Mouse (Mus musculus) left cerebral cortex, postnatal 36 days (tissue): ENCODE results near the gene Txn1. TPM values are rescaled to one million over a fixed set of nuclear protein-coding genes. Genes with fewer than 3 reads are reported as not detected.

ENCODE experiments used
- DNase-seq, 2 experiments: peaks; one replicate each; pipeline ENCODE4 v3.0.0; 2021 to 2022; ENCODE audit warnings: low spot score in 2 of 2, mixed read lengths in 1 of 2
- intact Hi-C: fragments of 180-260 bp; cut with DNase I; formaldehyde crosslinking; loops from one replicate; pipeline ENCODE4 v1.15.1; 2025
- total RNA-seq, 2 experiments: library from RNA; stranded (reverse); gene quantifications; 2 replicates each; pipeline ENCODE4 v1.2.3; 2021

The Txn1 gene
- 100 to 1,000 TPM in 1 of 2 experiments, 10 to 100 TPM in 1; 97.6 to 113 TPM for total RNA-seq

- DNase-seq, result peak; percentile 93 to 95
- intact Hi-C loops, result loop anchor here (10.0 kb wide), 1 partner anchor 119 kb away; no protein-coding TSS in a partner anchor
Measured at GRCm38 (mm10) chr4:57956029-57956960, at the start of gene Txn1. Gene Txn1, minus strand, starts transcription at chr4:57956411.

DNA sequence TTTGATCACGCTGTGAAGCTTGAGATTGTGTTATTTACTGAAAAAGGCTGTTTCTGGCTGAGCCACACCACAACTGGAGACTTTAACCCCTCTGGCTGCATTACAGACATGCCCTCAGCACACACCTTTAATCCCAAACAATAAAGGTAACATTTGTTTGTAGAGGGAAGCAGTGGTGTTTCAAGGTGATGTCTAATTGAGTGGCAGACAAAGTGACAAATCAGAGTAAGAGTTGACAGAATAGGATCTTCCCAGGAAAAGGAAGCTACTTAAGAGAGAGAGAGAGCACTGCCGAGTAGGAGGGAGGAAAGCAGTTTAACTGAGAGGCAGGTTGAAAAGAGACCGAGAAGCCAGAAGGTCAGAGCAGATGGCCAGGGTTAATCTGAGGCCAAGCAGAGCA lies 47.3 kb upstream of the Txn1 start:
- intact Hi-C loops, result no loop called here
- no peak for DNase-seq

GRCm38 (mm10) chr4:57991425-57991824 lies 35.2 kb upstream of the Txn1 start:
- DNase-seq, result no peak
- intact Hi-C loops, result no loop called here

GRCm38 (mm10) chr4:57974400-57975117 lies 18.3 kb upstream of the Txn1 start:
- intact Hi-C loops, result loop anchor here (5.0 kb wide), 1 partner anchor 103 kb away; no protein-coding TSS in a partner anchor
- no peak for DNase-seq

DNA sequence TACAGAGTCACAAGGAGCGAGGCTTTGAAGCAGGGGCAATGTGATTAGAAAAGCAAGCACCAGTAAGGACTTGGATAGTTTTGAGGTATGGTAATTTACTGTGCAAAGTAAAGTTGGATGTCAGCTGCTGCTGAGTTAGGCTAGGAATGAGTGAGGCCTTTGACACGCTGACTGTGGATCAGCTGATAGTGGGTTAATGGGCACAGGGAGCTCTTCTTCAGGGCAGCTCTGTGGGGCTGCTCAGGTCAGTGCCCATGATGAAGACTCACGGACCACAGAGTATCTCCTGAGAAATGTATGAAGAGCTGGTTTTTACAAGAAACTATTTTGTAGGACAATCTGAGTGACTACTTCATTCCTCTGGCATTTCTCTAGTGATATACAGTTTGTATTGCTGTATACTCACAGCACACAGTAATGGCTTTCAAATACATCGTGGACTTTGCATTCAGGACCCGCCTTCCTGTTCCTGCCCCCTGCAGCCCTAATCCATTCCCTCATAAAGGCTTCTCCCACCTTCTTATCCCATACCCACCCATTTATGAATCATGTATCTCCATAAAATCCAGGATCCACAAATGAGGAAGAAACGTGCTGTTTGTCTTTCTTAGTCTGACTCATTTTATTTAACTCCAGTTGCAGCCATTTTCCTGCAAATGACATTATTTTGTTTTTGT lies 17.5 kb upstream of the Txn1 start:
- intact Hi-C loops, result loop anchor here (5.0 kb wide), 1 partner anchor 104 kb away; no protein-coding TSS in a partner anchor

GRCm38 (mm10) chr4:57970285-57970684 lies 14.1 kb upstream of the Txn1 start:
- DNase-seq, result no peak
- intact Hi-C loops, result loop anchor here (5.0 kb wide), 1 partner anchor 107 kb away; no protein-coding TSS in a partner anchor

More for the DNA sequence above, 17.5 kb upstream of the Txn1 start:
- DNase-seq, result no peak

DNA sequence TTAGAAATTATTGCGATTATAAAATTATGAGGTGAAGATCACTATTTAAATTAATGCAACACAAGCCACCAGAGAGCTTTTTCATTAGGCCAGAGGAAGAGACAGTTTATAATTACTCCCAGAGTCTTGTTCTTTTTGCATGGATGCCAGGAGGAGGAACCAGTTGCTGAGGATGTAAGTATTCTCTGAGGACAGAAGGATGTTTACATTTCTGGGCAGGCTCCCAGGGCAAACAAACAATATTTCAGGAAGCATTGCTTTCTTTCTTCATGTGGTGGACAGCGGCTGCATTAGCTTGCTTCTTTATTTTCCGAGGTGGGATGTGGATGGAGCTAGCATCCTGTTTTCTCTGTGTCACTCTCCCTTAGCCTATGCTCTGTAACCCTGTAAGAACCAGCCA lies 11.0 kb upstream of the Txn1 start:
- DNase-seq, result no peak
- intact Hi-C loops, result no loop called here

DNA sequence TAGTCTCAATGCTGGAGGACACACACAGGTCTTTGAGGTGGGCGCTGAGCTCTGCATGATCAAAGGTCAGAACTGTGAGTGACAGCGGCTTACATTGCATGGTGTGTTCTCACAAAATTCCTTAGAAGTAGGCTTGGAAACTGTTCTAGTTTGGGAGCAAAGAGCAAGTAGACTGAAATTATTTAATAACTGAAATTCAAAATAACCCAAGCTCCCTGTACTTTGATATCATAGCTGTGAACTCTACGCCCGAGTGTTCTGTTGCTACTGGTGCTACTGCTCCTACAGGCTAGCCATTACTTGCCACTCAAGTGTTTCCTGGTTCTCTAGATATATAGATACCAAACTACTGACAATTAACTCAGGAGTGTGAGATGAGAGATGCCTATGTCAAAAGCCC lies 9.3 kb upstream of the Txn1 start:
- intact Hi-C loops, result no loop called here
- DNase-seq, result no peak

GRCm38 (mm10) chr4:57964143-57964542 lies 7.9 kb upstream of the Txn1 start:
- no peak for DNase-seq
- intact Hi-C loops, result no loop called here

DNA sequence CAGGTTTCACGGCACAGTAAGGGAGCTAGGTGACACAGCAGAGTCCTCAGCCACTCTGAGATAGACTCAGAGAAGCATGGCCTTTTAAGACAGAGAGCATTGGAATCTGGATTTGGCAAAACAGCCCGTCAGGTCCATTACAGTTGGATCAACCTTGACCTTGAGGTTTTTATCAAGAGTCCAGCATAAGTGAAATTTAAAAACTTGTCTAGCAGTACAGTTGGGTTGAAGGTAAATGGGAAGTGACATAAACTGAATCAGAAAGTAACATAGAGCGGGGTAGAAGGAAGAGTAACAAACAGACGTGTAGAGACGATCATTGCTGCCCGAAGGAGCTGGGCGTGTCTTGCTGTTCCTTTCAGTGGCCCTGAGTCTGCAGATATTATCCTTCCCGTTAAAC lies 2.8 kb upstream of the Txn1 start:
- intact Hi-C loops, result loop anchor here (10.0 kb wide), 1 partner anchor 116 kb away; no protein-coding TSS in a partner anchor
- DNase-seq, result no peak

GRCm38 (mm10) chr4:57958098-57958497 lies 1.9 kb upstream of the Txn1 start:
- DNase-seq, result no peak
- intact Hi-C loops, result loop anchor here (10.0 kb wide), 1 partner anchor 117 kb away; no protein-coding TSS in a partner anchor

DNA sequence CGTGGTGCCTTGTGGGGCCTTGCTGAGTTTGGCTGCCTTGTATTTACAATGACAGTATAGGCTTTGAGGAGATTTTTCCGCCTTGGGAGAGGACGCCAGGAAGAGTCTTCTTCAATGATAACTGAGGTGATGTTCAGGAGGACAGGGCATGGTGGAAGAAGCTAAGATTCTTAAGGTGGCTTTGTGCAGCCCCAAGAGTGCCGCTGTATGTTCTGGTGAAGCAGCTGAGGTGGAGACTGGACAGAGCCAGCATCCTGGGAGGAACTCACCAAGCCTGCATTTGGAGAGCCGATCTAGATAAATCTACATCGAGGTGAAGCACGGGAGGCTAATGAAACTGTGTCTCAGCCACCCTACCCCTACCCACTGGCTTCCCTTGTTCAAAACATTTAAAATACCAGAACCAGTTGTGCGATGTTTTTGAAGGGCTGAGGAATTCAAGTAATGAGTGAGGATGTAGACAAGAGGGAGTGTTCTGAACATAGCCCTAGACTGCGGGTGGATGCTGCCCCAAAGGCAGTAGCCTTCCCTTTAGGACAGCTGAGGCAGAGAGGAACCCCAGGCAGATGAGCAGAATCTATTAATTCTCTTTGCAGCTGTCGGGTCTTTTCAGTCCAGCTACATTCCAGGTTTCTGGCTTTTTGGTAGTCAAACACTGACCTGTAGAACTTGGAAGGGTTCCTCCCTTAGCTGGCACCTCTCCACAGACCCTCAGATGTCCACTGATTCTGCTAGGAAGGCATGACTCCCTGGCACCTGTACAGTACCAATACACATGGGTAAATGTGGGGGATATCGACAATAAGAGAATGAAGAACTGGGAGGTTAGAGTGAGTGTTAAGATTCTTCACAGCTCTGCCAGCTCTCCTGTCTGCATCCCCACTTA lies 1.2 kb upstream of the Txn1 start:
- intact Hi-C loops, result loop anchor here (10.0 kb wide), 1 partner anchor 117 kb away; no protein-coding TSS in a partner anchor
- DNase-seq, result no peak

- peak; percentile 65 to 68 for DNase-seq
- intact Hi-C loops, result loop anchor here (10.0 kb wide), 1 partner anchor 119 kb away; no protein-coding TSS in a partner anchor
Measured at GRCm38 (mm10) chr4:57955544-57955958, 660 bp downstream of the Txn1 start.

GRCm38 (mm10) chr4:57954991-57955390 lies 1.2 kb downstream of the Txn1 start:
- intact Hi-C loops, result loop anchor here (10.0 kb wide), 1 partner anchor 120 kb away; no protein-coding TSS in a partner anchor

GRCm38 (mm10) chr4:57954580-57954979 lies 1.6 kb downstream of the Txn1 start:
- intact Hi-C loops, result loop anchor here (10.0 kb wide), 1 partner anchor 120 kb away; no protein-coding TSS in a partner anchor
- DNase-seq, result no peak

More at GRCm38 (mm10) chr4:57954991-57955390, 1.2 kb downstream of the Txn1 start:
- no peak for DNase-seq

DNA sequence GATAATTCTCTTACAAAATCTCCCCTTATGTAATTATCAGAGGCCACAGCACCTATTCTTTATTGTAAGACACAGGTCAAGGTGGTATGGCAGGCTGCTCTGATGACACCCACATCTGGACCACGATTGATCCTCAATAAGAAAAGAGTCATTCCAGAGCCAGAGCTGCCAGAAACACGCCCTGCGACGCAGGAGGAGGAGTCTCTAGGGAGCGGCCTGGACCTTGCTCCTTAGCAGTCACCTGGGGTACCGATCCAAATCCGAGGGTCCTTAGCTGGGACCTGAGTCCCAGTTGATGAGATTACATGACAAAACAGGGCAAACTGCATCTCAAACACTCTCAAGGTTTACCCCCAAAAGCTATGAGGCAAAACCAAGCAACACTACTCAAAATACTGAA lies 2.4 kb downstream of the Txn1 start:
- no peak for DNase-seq
- intact Hi-C loops, result loop anchor here (10.0 kb wide), 1 partner anchor 121 kb away; no protein-coding TSS in a partner anchor

GRCm38 (mm10) chr4:57952891-57953290 lies 3.3 kb downstream of the Txn1 start:
- intact Hi-C loops, result loop anchor here (10.0 kb wide), 1 partner anchor 122 kb away; no protein-coding TSS in a partner anchor
- DNase-seq, result no peak

DNA sequence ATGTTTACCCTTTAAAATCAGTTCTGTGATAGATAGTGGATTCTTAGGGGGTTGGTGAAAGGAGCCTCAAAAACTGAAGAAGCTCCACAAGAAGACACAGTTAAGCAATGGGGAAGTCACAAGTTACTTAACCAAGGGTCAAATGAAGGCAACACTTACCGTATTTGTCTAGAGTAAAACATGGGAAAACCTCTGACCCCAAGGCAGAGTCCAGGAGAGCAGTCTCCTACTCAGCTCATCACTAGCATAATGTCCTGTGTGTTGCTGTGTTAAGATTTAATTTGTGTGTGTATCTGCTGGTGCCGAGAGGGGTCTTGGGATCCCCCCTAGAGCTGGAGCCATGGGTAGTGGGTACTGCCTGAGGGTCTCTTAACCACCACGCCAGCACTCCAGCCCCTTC lies 3.8 kb downstream of the Txn1 start:
- intact Hi-C loops, result loop anchor here (10.0 kb wide), 1 partner anchor 122 kb away; no protein-coding TSS in a partner anchor
- DNase-seq, result no peak
